Comparison of ENCODE assay signal across 8 mouse cellular contexts in genomic region chr4:155868614-155869298, GRCm38 (mm10). TPM values are rescaled to one million over a fixed set of nuclear protein-coding genes. Genes with fewer than 3 reads are reported as not detected.
A peak's percentile ranks its signal among the peaks of the same experiment; 100 is the strongest.
DNase-seq lines count a peak whose midpoint lies in the region; ATAC-seq lines count a peak whose summit lies in the region.

No protein-coding gene starts in this region.

- peak overlapping the region; percentile 70 for H3K4me3 ChIP-seq in heart, embryonic 16.5 days (ENCODE audit: low read length)

- no peaks in the 10 kb centered on the region for H3K27me3 ChIP-seq in heart, embryonic 16.5 days (ENCODE audit: control insufficient read depth, insufficient read depth, low read length)

- H3K9ac ChIP-seq in heart, embryonic 16.5 days (ENCODE audit: low read length): peak overlapping the region; percentile 68

- peak; percentile 11; the same call in 1 of the 2 replicates for ATAC-seq in cerebellum, adult (ENCODE audit: insufficient number of reproducible peaks, low FRiP score, low TSS enrichment)
- peak; percentile 36 for ATAC-seq in activated CD4-positive, CD25-positive, alpha-beta regulatory T cell, adult 4 months
- ATAC-seq in heart, embryonic 16.5 days (replicated peaks; ENCODE audit: extremely low read depth, insufficient read depth, low FRiP score): peak; percentile 23
- peak; percentile 36 for ATAC-seq in megakaryocyte-erythroid progenitor cell, adult 5-6 weeks (replicated peaks; ENCODE audit: low FRiP score, low TSS enrichment, poor library complexity, severe bottlenecking)

- peaks cover 15% of the 10 kb centered on the region for H3K4me1 ChIP-seq in heart, embryonic 16.5 days (ENCODE audit: control insufficient read depth, insufficient read depth, low read length)

- H3K36me3 ChIP-seq in heart, embryonic 16.5 days (ENCODE audit: control insufficient read depth, insufficient read depth): peaks cover 20% of the 10 kb centered on the region

- no peaks in the 10 kb centered on the region for H3K9me3 ChIP-seq in heart, embryonic 16.5 days (replicated peaks; ENCODE audit: control insufficient read depth, low read length)

- 8% methylated on average over 22 of the region's 22 CpGs for WGBS in heart, embryonic 16.5 days

- H3K27ac ChIP-seq in heart, embryonic 16.5 days (ENCODE audit: low read length): no peak overlapping the region

- DNase-seq in cerebellum, adult 9-11 months: no peak
- peak; percentile 22 to 57 for DNase-seq in kidney, postnatal 4 days
- no peak for DNase-seq in right cerebral cortex, postnatal 4 days
- DNase-seq in right cerebral cortex, postnatal 36 days (ENCODE audit: low spot score in 2 of 2): no peak

- peak overlapping the region; percentile 89 for H3K4me2 ChIP-seq in heart, embryonic 16.5 days (ENCODE audit: low read depth, low read length)

RNA-seq across cellular contexts. Expression of gene Cptp, which starts 0.5 kb away (rescaled TPM):
- polyA plus RNA-seq in activated CD4-positive, CD25-positive, alpha-beta regulatory T cell, adult 4 months (2017; shearing (Covaris generic)): 10 to 100 TPM; 17.7 to 18.0 TPM
- 9.3 and 9.5 TPM in 2 replicates for polyA plus RNA-seq in heart, embryonic 16.5 days (2015; fragmentation: Nextera tagmentation; extraction: Ambion mirVana)
- 8.2 and 13.3 TPM in 2 replicates for total RNA-seq in megakaryocyte-erythroid progenitor cell, adult 5-6 weeks (2014; fragmentation: Nextera tagmentation)
- 6.4 and 8.2 TPM in 2 replicates for total RNA-seq in megakaryocyte-erythroid progenitor cell, adult 5-6 weeks (2017)

RNA-seq across cellular contexts. Expression of gene Ints11, which starts 0.6 kb away (rescaled TPM):
- polyA plus RNA-seq in activated CD4-positive, CD25-positive, alpha-beta regulatory T cell, adult 4 months (2017; shearing (Covaris generic)): 10 to 100 TPM; 82.2 to 87.0 TPM
- polyA plus RNA-seq in heart, embryonic 16.5 days (2015; fragmentation: Nextera tagmentation; extraction: Ambion mirVana): 40.5 and 41.8 TPM in 2 replicates
- total RNA-seq in megakaryocyte-erythroid progenitor cell, adult 5-6 weeks (2014; fragmentation: Nextera tagmentation): 49.7 and 65.3 TPM in 2 replicates
- 31.3 and 34.2 TPM in 2 replicates for total RNA-seq in megakaryocyte-erythroid progenitor cell, adult 5-6 weeks (2017)

RNA-seq across cellular contexts. Expression of gene Tas1r3, which starts 5.6 kb away (rescaled TPM):
- under 1 TPM; 0.16 to 0.25 TPM for polyA plus RNA-seq in activated CD4-positive, CD25-positive, alpha-beta regulatory T cell, adult 4 months (2017; shearing (Covaris generic))
- 0.18 and 0.26 TPM in 2 replicates for polyA plus RNA-seq in heart, embryonic 16.5 days (2015; fragmentation: Nextera tagmentation; extraction: Ambion mirVana)
- total RNA-seq in megakaryocyte-erythroid progenitor cell, adult 5-6 weeks (2014; fragmentation: Nextera tagmentation): 1.2 TPM in 1 of 2 replicates, not detected in the other
- total RNA-seq in megakaryocyte-erythroid progenitor cell, adult 5-6 weeks (2017): 0.19 TPM in 1 of 2 replicates, not detected in the other

RNA-seq across cellular contexts. Expression of gene Dvl1, which starts 21.6 kb away (rescaled TPM):
- polyA plus RNA-seq in activated CD4-positive, CD25-positive, alpha-beta regulatory T cell, adult 4 months (2017; shearing (Covaris generic)): 1 to 10 TPM; 2.1 to 2.7 TPM
- 3.5 TPM in 2 replicates for polyA plus RNA-seq in heart, embryonic 16.5 days (2015; fragmentation: Nextera tagmentation; extraction: Ambion mirVana)
- 24.2 and 49.5 TPM in 2 replicates for total RNA-seq in megakaryocyte-erythroid progenitor cell, adult 5-6 weeks (2014; fragmentation: Nextera tagmentation)
- total RNA-seq in megakaryocyte-erythroid progenitor cell, adult 5-6 weeks (2017): 11.1 and 16.2 TPM in 2 replicates

RNA-seq across cellular contexts. Expression of gene Pusl1, which starts 22.8 kb away (rescaled TPM):
- 10 to 100 TPM; 12.6 to 25.3 TPM for polyA plus RNA-seq in activated CD4-positive, CD25-positive, alpha-beta regulatory T cell, adult 4 months (2017; shearing (Covaris generic))
- polyA plus RNA-seq in heart, embryonic 16.5 days (2015; fragmentation: Nextera tagmentation; extraction: Ambion mirVana): 32.5 and 34.3 TPM in 2 replicates
- 24.6 and 44.0 TPM in 2 replicates for total RNA-seq in megakaryocyte-erythroid progenitor cell, adult 5-6 weeks (2014; fragmentation: Nextera tagmentation)
- total RNA-seq in megakaryocyte-erythroid progenitor cell, adult 5-6 weeks (2017): 32.7 and 40.2 TPM in 2 replicates

Comparison
In these comparisons a context has a peak if more than half of its experiments do, and no peak if none do; other contexts are left out.
1. DNase-seq: peak in kidney, postnatal 4 days (2 of 2); none in cerebellum, adult 9-11 months (single experiment), right cerebral cortex, postnatal 4 days (single experiment) and right cerebral cortex, postnatal 36 days (0 of 2).
2. Peak in every context shown above with its lines, with median percentiles within 50 percentile points of each other: ATAC-seq.